Mouse (Mus musculus) spleen, adult 2 months (tissue): ENCODE measurements around the gene Plekhg1.

ENCODE experiments used
- CTCF ChIP-seq: fragments of 200-500 bp; IDR thresholded peaks from 2 replicates; pipeline ENCODE4 v1.5.1; 2011; ENCODE audit warnings: mild to moderate bottlenecking, inconsistent platforms; ENCODE audit not compliant: insufficient read depth, insufficient read length, insufficient replicate concordance; ENCODE audit errors: extremely low read depth
- POLR2A ChIP-seq: fragments of 200-500 bp; IDR thresholded peaks from 2 replicates; pipeline ENCODE4 v1.6.1; 2011; ENCODE audit warnings: low read depth, low read length, inconsistent platforms

- TF ChIP-seq CTCF (no peak), POLR2A (no peak)
Measured at GRCm38 (mm10) chr10:3743069-3743468, 2.9 kb downstream of the Plekhg1 start.
